Mouse (Mus musculus) midbrain, embryonic 10.5 days (tissue): ENCODE results near the gene Sertad3. TPM values are rescaled to one million over a fixed set of nuclear protein-coding genes. Genes with fewer than 3 reads are reported as not detected.
A peak's percentile ranks its signal among the peaks of the same experiment; 100 is the strongest.

Experiments
- DNase-seq: peaks from one replicate; pipeline ENCODE4 v3.0.0-alpha.2; 2017; ENCODE audit warnings: low spot score
- H3K27ac ChIP-seq: fragments of 300-500 bp; sonication (generic); replicated peaks from 2 replicates; pipeline ENCODE4 v1.5.1; 2016; ENCODE audit warnings: mild to moderate bottlenecking
- H3K27me3 ChIP-seq: fragments of 300-500 bp; sonication (generic); 2 replicates; pipeline ENCODE4 v1.6.1; 2016; ENCODE audit warnings: low read depth, mild to moderate bottlenecking; ENCODE audit not compliant: poor library complexity, severe bottlenecking
- H3K36me3 ChIP-seq: fragments of 300-500 bp; sonication (generic); 2 replicates; pipeline ENCODE4 v1.6.1; 2016; ENCODE audit warnings: mild to moderate bottlenecking, moderate library complexity
- H3K4me1 ChIP-seq: fragments of 300-500 bp; sonication (generic); 2 replicates; pipeline ENCODE4 v1.6.1; 2016
- H3K4me3 ChIP-seq: fragments of 300-500 bp; sonication (generic); 2 replicates; pipeline ENCODE4 v1.5.1; 2016; ENCODE audit warnings: mild to moderate bottlenecking, moderate library complexity
- H3K9me3 ChIP-seq: fragments of 300-500 bp; sonication (generic); replicated peaks from 2 replicates; pipeline ENCODE4 v1.6.1; 2016; ENCODE audit warnings: mild to moderate bottlenecking
- WGBS: fragments of 180-500 bp; shearing (Covaris S2); methylation state at CpG from one replicate; pipeline ENCODE4 v1.1.7; 2016; 5-methylcytosine and 5-hydroxymethylcytosine counted together
- polyA plus RNA-seq: library from polyadenylated mRNA; unstranded; fragments of >200 nt; fragmentation: Nextera tagmentation; extraction: Ambion mirVana; gene quantifications from 2 replicates; pipeline ENCODE4 v1.2.1, GENCODE M21; 2016

Sertad3 gene
- polyA plus RNA-seq, 1 experiment from 2014 or later, result 18.9 TPM

DNA sequence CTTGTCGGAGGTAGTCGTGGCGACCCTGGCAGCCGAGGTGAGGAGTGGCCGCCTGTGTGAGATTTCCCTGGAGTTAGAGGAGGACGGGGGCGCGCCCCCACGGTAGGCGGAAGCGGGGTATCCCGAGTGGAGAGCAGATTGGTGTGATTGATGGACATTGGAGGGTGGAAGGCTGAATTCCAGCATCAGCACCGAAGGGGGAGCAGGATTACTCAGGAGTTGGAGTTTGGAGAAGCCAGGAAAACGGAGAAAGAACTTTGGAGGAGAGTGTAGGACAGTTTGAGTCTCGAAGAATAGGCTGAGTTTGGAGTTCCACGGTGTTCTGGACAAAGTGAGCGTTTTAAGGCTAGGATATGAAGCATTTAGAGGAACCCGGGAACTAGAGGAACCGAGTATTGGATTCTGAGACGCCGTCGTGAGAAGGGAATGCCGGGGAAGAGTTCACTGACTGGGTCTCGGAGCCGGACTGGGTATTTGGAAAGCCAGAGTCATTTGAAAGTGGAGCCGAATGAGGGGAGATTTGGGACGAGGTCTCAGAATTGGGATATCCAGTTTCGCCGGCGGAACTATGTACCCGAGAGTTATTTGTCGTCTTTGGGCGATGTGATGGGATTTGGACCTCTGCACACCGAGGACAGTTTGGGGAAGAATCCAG, 394 bp downstream of the Sertad3 start:
- Histone ChIP-seq H3K4me3 (peak overlapping the region; percentile 81), H3K27ac (peak overlapping the region; percentile 92), H3K9me3 (no peaks in the 10 kb centered on the region), H3K36me3 (peaks cover 24% of the 10 kb centered on the region), H3K4me1 (peaks cover 19% of the 10 kb centered on the region), H3K27me3 (no peaks in the 10 kb centered on the region)
- no peak for DNase-seq
- WGBS, result under 1% methylated on average over 34 of the region's 34 CpGs

DNA sequence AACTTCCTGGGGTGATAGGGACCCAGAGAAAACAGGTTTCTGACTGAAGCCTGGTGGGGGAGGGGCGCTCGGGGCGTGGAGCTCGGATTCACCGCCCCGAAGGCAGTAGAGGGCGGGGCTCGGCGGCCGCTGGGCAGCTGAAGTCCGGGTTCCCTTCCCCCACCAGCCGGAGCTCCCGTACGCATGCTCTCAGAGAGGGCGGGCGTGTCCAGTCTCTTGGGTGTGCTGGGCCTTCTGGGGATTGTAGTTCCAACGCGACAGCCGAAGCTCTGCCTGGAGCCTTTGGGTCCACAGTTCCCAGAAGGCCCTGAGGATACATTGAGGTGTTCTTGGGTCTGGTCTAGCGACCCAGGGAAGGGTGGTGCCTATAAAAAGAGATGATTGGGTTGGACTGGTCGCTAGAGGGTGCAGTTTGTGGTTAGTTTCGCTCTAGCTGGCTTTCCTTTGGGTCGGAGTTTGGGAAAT, 954 bp downstream of the Sertad3 start:
- Histone ChIP-seq H3K4me3 (peak overlapping the region; percentile 81), H3K36me3 (peaks cover 24% of the 10 kb centered on the region), H3K9me3 (no peaks in the 10 kb centered on the region), H3K27me3 (no peaks in the 10 kb centered on the region), H3K27ac (peak overlapping the region; percentile 92), H3K4me1 (peaks cover 19% of the 10 kb centered on the region)
- peak; percentile 97 for DNase-seq
- WGBS, result under 1% methylated on average over 23 of the region's 23 CpGs

DNA sequence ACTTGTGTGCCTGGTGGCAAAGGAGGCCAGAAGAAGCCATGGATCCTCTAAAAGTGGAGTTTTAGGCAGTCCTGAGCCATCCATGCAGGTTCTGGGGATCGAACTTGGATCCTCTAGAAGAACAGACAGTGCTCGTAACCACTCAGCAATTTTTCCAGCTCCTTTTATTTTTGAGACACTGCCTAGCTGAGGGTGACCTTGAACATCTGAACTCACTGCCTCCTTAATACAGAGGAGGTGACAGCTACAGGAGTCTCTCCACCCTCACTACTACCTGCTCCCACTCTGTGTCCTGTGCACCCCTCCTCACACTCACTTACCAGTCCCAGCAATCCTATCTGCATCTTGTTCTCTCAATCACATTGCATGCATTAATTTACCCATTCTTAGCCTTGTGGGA, 2.0 kb downstream of the Sertad3 start:
- peak overlapping the region; percentile 81; the same call in 1 of the 2 replicates for H3K4me3 ChIP-seq
- H3K4me1 ChIP-seq, result peaks cover 20% of the 10 kb centered on the region
- no peak overlapping the region for H3K27ac ChIP-seq
- peaks cover 24% of the 10 kb centered on the region for H3K36me3 ChIP-seq
- no peak for DNase-seq
- 98% methylated on average over 2 of the region's 2 CpGs for WGBS
- no peaks in the 10 kb centered on the region for H3K9me3 ChIP-seq
- no peaks in the 10 kb centered on the region for H3K27me3 ChIP-seq

DNA sequence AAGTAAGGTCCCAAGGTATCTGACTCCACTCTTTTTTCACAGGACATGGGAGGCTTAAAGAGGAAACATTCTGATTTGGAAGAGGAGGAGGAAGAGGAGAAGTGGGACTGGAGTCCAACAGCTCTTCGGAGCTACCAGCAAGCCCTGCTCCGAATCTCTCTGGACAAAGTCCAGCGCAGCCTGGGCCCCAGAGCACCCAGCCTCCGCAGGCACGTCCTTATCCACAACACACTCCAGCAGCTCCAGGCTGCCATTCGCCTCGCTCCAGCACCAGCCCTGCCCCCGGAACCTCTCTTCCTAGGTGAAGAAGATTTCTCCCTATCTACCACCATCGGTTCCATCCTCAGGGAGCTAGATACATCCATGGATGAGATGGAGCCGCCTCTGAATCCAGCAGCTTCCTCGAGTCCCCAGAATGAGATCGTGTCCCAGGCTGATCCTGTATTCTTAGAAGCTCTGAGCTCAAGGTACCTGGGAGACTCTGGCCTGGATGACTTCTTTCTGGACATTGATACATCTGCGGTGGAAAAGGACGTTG, 2.6 kb downstream of the Sertad3 start:
- 97% methylated on average over 14 of the region's 14 CpGs for WGBS
- no peaks in the 10 kb centered on the region for H3K9me3 ChIP-seq
- H3K4me1 ChIP-seq, result peaks cover 26% of the 10 kb centered on the region
- H3K27ac ChIP-seq, result no peak overlapping the region
- peaks cover 24% of the 10 kb centered on the region for H3K36me3 ChIP-seq
- no peak overlapping the region for H3K4me3 ChIP-seq
- no peaks in the 10 kb centered on the region for H3K27me3 ChIP-seq
- no peak for DNase-seq

DNA sequence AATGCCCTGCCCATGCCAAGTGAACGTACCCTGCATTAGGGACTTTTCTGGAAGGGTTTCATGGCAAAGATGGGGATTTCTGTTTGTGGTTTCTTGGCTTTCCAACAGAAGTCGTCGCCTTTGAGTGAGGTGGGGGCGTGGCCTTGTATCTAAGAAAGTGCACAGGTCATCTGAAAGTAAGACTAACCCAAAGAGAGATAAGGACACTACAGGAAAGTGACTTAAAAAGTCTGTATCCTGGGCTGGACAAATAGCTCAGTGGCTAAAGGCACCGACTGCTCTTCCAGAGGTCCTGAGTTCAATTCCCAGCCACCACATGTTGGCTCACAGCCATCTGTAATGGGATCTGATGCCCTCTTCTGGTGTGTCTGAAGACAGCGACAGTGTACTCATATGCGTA, 5.0 kb downstream of the Sertad3 start:
- Histone ChIP-seq H3K27me3 (no peaks in the 10 kb centered on the region), H3K9me3 (no peaks in the 10 kb centered on the region), H3K27ac (no peak overlapping the region), H3K36me3 (peaks cover 24% of the 10 kb centered on the region), H3K4me1 (peaks cover 28% of the 10 kb centered on the region), H3K4me3 (no peak overlapping the region)
- DNase-seq, result no peak
- 82% methylated on average over 7 of the region's 7 CpGs for WGBS

DNA sequence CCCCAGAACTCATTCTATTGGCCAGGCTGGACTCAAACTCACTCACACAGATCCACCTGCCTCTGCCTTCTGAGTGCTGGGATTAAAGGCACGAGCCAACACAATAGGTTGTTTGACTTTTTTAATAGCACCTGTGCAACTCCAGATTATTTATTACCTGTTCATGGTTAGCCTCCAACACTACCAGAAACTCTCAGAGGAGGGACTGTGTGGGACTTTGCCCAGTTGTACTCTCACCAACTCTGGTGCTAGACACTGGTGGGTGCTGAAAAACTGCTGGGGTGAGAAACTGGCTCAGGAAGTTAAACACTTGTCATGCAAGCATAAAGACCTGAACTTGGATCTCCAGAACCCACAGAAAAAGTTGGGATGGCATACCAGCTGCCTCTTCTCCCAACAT, 6.2 kb downstream of the Sertad3 start:
- Histone ChIP-seq H3K36me3 (peaks cover 24% of the 10 kb centered on the region), H3K27ac (no peak overlapping the region), H3K27me3 (no peaks in the 10 kb centered on the region), H3K4me1 (peaks cover 26% of the 10 kb centered on the region), H3K4me3 (no peak overlapping the region), H3K9me3 (no peaks in the 10 kb centered on the region)
- WGBS, result 85% methylated on average over 1 of the region's 1 CpGs
- no peak for DNase-seq

DNA sequence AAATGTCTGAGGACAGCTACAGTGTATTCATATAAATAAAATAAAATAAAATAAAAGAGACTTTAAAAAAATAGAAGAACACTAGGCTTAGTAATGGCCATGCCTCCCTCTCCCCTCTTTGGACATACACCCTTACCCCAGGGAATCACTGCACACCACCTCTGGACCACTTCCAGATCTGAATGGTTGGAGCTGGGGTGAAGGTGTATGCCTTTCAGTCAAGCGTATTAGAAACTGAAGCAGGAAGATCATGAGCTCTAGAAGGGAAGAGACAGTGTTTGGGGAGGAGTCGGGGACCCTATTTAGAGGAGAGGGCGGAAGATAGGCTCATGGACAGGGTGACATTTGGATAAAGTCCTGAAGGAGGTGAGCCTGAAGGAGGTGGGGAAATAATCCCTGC, 6.9 kb downstream of the Sertad3 start:
- WGBS, result 80% methylated on average over 3 of the region's 3 CpGs
- peaks cover 5% of the 10 kb centered on the region for H3K27me3 ChIP-seq
- H3K9me3 ChIP-seq, result no peaks in the 10 kb centered on the region
- no peak overlapping the region for H3K4me3 ChIP-seq
- DNase-seq, result no peak
- no peak overlapping the region for H3K27ac ChIP-seq
- H3K4me1 ChIP-seq, result peaks cover 19% of the 10 kb centered on the region
- H3K36me3 ChIP-seq, result peaks cover 24% of the 10 kb centered on the region

DNA sequence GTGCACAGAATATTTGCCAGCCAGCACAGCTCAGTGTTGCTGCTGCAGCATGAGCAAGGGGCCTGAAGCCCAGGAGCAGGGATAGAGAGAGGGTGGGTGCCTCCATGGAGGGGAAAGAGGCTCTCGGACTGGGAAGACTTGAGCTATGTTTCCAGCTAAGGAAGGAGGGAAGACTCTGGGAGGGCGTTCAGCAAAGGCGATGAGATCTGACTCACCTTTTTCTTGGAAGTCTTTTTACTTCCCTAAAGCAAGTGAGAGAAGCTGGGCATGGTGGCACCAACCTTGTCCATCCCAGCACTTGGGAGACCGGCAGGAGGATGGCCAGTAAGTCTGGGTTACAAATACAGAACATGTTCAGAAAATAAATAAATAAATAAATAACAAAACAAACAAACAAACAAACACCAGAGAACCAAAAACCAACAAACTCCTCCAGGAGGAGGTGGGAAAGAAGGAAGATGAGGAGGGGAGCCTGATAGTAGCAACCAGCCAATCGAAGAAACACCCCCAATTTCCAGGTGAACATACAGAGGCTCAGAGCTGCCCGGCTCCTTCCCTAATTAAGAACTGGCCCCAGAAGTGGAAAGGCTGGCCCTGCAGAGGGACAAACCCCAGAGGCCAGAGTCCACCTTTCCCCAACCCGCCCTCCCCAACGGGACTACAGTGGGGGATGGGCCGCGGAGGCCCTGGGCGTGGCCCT, 7.5 kb downstream of the Sertad3 start:
- H3K36me3 ChIP-seq, result peaks cover 21% of the 10 kb centered on the region
- H3K27ac ChIP-seq, result peak overlapping the region; percentile 72
- no peaks in the 10 kb centered on the region for H3K9me3 ChIP-seq
- no peak for DNase-seq
- H3K4me3 ChIP-seq, result peak overlapping the region; percentile 46
- WGBS, result 11% methylated on average over 11 of the region's 11 CpGs
- H3K27me3 ChIP-seq, result peaks cover 8% of the 10 kb centered on the region
- H3K4me1 ChIP-seq, result peaks cover 17% of the 10 kb centered on the region

DNA sequence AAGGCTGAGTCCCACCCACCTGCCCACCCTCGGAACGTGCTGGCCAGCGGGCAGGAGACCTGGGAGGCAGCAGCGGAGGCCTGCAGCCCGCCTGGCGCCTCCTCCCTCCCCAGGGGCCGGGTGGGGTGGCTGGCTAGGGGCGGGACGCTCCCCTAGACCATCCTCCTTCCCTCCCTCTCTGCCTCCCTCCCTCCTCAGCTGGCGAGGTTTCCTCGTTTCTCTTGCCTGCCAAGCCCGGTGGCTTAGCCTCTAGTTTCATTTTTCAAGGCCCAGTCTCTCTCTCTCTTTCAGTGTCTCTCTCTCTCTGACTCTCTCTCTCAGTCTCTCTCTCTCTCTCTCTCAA, 8.0 kb downstream of the Sertad3 start:
- H3K4me3 ChIP-seq, result peak overlapping the region; percentile 46
- peak; percentile 71 for DNase-seq
- H3K27ac ChIP-seq, result peak overlapping the region; percentile 72
- peaks cover 21% of the 10 kb centered on the region for H3K4me1 ChIP-seq
- 0% methylated on average over 12 of the region's 12 CpGs for WGBS
- peaks cover 16% of the 10 kb centered on the region for H3K36me3 ChIP-seq
- H3K9me3 ChIP-seq, result no peaks in the 10 kb centered on the region
- peaks cover 8% of the 10 kb centered on the region for H3K27me3 ChIP-seq

DNA sequence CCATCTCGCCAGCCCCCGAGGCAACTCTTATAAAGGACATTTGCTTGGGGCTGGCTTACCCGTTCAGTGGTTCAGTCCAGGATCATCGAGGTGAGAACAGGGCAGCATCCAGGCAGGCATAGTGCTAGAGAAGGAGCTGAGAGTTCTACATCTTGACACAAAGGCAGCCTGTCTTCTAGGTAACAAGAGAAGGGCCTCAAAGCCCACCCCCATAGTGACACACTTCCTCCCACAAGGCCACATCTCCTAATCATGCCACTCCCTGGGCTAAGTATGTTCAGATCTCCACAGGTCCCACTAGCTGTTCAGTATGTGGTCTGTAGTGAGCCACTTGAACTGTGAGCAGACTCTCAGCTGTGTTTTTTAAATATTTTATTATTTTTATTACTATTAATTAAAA, 10.3 kb downstream of the Sertad3 start:
- H3K27me3 ChIP-seq, result peaks cover 15% of the 10 kb centered on the region
- 92% methylated on average over 4 of the region's 4 CpGs for WGBS
- peaks cover 33% of the 10 kb centered on the region for H3K4me1 ChIP-seq
- H3K27ac ChIP-seq, result no peak overlapping the region
- no peaks in the 10 kb centered on the region for H3K9me3 ChIP-seq
- no peak overlapping the region for H3K4me3 ChIP-seq
- DNase-seq, result no peak
- H3K36me3 ChIP-seq, result no peaks in the 10 kb centered on the region

DNA sequence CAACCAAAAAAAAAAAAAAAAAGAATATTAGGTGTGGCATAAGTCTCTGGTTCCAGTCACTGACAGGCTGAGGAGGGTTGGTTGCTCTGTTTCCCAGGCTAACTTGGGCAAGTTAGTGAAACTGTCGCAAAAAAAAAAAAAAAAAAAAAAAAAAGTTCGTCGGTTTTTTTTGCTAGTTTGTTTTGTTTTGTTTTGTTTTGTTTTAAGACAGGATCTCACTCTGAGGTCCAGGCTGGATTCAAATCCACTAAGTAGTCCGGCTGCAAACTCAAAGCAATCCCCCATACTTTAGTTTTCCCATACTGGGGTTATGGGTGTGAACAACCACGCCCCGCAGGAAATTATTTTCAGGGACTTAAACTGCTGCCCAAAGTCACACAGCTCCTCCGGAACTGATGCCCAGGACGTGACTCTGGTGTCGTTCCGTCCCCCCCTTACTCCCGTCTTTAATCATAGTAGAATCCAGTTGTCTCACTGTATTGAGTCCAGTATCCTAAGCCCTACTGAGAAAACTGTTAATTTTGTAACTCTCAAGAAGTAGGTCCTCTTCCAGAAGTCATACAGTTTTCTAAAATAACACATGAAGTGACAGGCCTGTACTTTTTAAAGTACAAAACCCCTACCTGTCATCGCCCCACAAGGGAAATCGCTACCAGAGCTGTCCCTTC, 12.7 kb downstream of the Sertad3 start:
- Histone ChIP-seq H3K27ac (peak overlapping the region; percentile 93), H3K9me3 (no peaks in the 10 kb centered on the region), H3K4me1 (peaks cover 45% of the 10 kb centered on the region), H3K4me3 (peak overlapping the region; percentile 85), H3K27me3 (peaks cover 26% of the 10 kb centered on the region), H3K36me3 (no peaks in the 10 kb centered on the region)
- 5% methylated on average over 13 of the region's 13 CpGs for WGBS
- peak; percentile 37 for DNase-seq

DNA sequence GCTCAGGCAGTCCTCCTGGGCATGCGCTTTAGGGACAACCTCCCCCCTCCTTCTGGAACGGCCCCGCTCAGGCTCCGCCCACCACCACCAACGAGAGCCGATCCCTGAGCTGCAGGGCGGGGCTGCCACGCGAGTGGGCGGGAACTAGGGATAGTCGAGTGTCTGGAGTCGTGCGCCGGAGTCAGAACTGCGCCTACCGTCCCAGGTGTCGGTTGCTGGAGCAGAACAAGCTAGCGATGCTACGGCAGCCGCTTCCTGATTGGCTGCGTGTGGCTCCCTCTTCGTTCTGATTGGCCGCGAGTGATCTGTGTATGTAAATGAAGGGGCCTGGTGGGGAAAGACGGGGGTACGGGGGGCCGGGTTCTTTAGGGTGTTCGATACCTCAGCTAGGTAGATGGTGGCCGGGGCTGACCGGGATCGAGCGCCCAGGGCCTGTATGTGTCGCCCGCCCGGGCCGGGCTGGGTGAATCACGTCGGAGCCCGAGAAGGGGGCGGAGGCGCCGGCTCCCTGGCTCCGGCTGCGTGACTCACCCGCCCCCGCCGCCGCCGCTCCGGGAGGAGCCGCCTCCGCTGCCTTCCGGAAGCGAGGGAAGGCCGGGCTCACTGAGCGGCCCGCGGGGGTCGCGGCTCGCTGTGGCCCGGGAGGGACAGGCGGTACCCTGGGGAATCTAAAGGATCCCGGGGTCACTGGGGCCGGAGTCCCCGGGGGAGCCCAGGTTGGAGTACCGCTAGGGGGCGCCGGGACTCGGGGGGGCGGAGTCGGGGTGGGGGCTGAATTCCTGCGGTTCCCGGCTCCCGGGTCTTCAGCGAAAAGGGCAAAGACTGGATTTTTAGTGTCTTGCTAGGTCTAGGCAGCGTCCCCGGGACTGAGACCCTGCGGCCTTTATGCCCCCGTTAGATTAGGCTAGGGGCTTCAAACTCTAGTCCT, 13.5 kb downstream of the Sertad3 start, which contains the start of gene Sertad1:
TSS of gene Sertad1 (plus strand) at position 141 of the 928 bp plus-strand sequence.
- peak; percentile 100 for DNase-seq
- peaks cover 26% of the 10 kb centered on the region for H3K27me3 ChIP-seq
- H3K27ac ChIP-seq, result peak within 1 kb of the TSS; percentile 93
- peaks cover 39% of the 10 kb centered on the region for H3K4me1 ChIP-seq
- H3K4me3 ChIP-seq, result peak within 1 kb of the TSS; percentile 85
- WGBS, result under 1% methylated on average over 79 of the region's 80 CpGs
- H3K36me3 ChIP-seq, result no peaks in the 10 kb centered on the region
- no peaks in the 10 kb centered on the region for H3K9me3 ChIP-seq
